In the genomic region with DNA sequence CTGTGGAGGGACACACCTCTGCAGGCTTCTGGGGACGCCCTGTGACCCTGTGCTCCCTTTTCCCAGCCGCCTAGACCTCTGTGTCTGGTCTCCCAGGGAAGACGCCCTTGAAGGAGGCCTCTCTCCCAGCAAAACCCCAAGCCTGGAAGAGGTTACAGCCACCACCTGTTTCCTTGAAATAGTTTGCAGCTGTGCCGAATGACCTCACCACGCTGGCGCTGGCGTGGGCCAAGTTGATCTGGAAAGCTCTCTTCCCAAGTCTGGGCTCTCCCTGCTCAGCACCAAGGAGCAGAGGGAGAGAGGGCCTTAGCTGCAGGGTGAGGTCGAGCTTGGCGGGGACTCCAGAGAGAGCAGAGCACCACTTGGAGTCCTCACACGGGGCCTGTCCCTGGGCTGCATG, we compare ENCODE assay signal across 7 mouse cellular contexts. TPM values are rescaled to one million over a fixed set of nuclear protein-coding genes. Genes with fewer than 3 reads are reported as not detected.
DNase-seq lines count a peak whose midpoint lies in the region; ATAC-seq lines count a peak whose summit lies in the region.

No protein-coding gene starts in this region.

- no peaks in the 10 kb centered on the region for H3K36me3 ChIP-seq in lung, embryonic 16.5 days (ENCODE audit: control insufficient read depth, insufficient read depth, low read length)

- H3K27ac ChIP-seq in lung, embryonic 16.5 days (ENCODE audit: low read length), result no peak overlapping the region

- H3K4me2 ChIP-seq in lung, embryonic 16.5 days (ENCODE audit: low read depth, low read length), result no peak overlapping the region

- no peaks in the 10 kb centered on the region for H3K27me3 ChIP-seq in lung, embryonic 16.5 days (ENCODE audit: control insufficient read depth, insufficient read depth, low read depth, low read length)

- WGBS in lung, embryonic 16.5 days, result 28% methylated on average over 10 of the region's 10 CpGs

- no peak overlapping the region for H3K4me3 ChIP-seq in lung, embryonic 16.5 days (ENCODE audit: low read length)

- peak; percentile 75 for ATAC-seq in lung, embryonic 16.5 days (ENCODE audit: low read depth)
- ATAC-seq in activated CD4-positive, CD25-positive, alpha-beta regulatory T cell, adult 4 months, result no peak

- intact Hi-C loops in gastrocnemius, postnatal 36 days (cut with DNase I), result no loop called here

- DNase-seq in urinary bladder, postnatal 14 days (ENCODE audit: low spot score), result peak; percentile 83
- no peak for DNase-seq in urinary bladder, postnatal 10 days (ENCODE audit: low spot score)
- peak; percentile 88 to 89 for DNase-seq in gastrocnemius, postnatal 36 days
- DNase-seq in right cerebral cortex, postnatal 36 days (ENCODE audit: low spot score in 2 of 2), result no peak
- DNase-seq in Muller cell, postnatal 12 days (ENCODE audit: inconsistent ontology term), result no peak

- no peak overlapping the region for H3K9ac ChIP-seq in lung, embryonic 16.5 days (ENCODE audit: low read length)

- peaks cover 3% of the 10 kb centered on the region; the same call in 1 of the 2 replicates for H3K4me1 ChIP-seq in lung, embryonic 16.5 days (replicated peaks; ENCODE audit: control insufficient read depth, insufficient read depth, low read length)

- H3K9me3 ChIP-seq in lung, embryonic 16.5 days (ENCODE audit: control insufficient read depth, low read length), result no peaks in the 10 kb centered on the region

RNA-seq across cellular contexts. Expression of a gene that starts 1.8 kb away (rescaled TPM):
- 10 to 100 TPM; 42.5 to 46.6 TPM for total RNA-seq in gastrocnemius, postnatal 36 days (2021)
- 7.5 and 7.9 TPM in 2 replicates for polyA plus RNA-seq in lung, embryonic 16.5 days (2015; fragmentation: Nextera tagmentation; extraction: Ambion mirVana)
- under 1 TPM; 0.63 to 0.93 TPM for polyA plus RNA-seq in activated CD4-positive, CD25-positive, alpha-beta regulatory T cell, adult 4 months (2017; shearing (Covaris generic))

Comparison
In these comparisons a context has a peak if more than half of its experiments do, and no peak if none do; other contexts are left out.
1. DNase-seq: peak in urinary bladder, postnatal 14 days (single experiment) and gastrocnemius, postnatal 36 days (2 of 2); none in urinary bladder, postnatal 10 days (single experiment), right cerebral cortex, postnatal 36 days (0 of 2) and Muller cell, postnatal 12 days (single experiment).